Mouse (Mus musculus) heart, adult 2 months (tissue): ENCODE results near the gene Zfp169.

ENCODE experiments used
- CTCF ChIP-seq: fragments of 200-600 bp; IDR thresholded peaks from 2 replicates; pipeline ENCODE4 v1.8.1; 2022; ENCODE audit warnings: antibody characterized with exemption, mild to moderate bottlenecking, moderate library complexity
- EP300 ChIP-seq: fragments of 200-500 bp; IDR thresholded peaks from 2 replicates; pipeline ENCODE4 v1.6.1; 2011; ENCODE audit warnings: low read depth, low read length, control low read depth; ENCODE audit not compliant: insufficient read depth

DNA sequence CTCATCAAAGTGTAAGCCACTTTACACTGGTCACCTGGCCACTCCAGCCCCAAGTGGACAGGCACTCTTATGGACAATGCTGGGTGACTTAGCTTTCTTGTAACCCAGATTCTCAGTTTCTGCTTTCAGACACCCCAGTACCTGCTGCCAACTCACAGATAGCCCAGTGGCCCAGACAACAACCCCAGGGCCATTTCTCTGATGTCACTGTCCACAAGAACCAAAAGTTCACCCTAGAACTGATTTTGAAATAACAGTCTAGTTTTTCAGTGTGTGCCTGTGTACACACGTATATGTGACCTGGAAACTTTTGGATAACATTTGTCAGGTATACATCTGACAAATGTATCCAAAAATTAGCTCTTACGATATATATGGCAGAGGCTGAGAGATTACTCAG is 48.2 kb upstream of the Zfp169 start:
- TF ChIP-seq CTCF (no peak), EP300 (no peak)
